Mouse (Mus musculus) fat pad, adult 2 months (tissue): ENCODE measurements around the gene Olfr726.

Experiments used
- DNase-seq: peaks from one replicate; pipeline ENCODE4 v3.0.0-alpha.2; 2011; ENCODE audit warnings: low read depth, low spot score; ENCODE audit errors: extremely low read depth

Olfr726 gene

DNA sequence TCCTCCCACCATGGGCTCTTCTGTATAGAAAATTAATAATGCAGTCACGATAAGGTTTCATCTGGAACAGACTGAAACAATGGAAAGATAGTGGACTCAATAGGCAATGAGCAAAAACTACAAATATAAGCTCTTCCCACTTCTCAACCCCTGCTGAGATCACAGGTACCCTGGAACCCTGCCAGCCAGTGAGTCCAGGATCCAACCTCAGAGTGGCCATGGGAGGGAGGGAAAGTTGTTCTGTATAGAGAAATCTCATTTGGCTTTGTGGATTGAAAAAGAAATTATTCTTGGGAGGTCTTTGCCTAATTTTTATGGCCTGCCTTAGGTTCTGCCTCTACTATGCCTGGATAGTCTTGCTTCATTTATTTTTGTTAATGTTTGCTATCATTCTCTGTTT, at the start of gene Olfr726:
Olfr726 (minus strand) TSS at position 101 of the 400 bp plus-strand sequence.
- DNase-seq = no peak

DNA sequence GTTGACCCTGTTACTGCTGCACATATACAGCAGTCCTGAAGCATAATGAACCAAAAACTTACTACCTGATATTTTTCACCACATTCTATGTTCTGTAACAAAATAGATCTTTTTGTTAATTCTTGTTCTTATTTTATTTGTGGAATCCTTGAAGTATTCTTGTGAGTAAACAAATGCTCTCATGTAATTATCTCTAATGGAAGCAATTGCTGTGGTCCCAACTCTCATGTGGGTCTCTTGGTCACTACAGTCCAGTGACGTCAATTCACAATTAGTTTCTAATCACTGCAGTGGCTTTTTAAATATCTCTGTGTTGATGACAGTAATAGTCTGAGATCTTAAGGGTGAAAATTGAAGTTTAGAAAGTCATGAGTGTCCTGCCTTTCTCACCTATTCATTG, 32.1 kb upstream of the Olfr726 start, which contains the start of gene Olfr727:
Olfr727 (plus strand) TSS at position 301 of the 400 bp plus-strand sequence.
- DNase-seq = no peak

DNA sequence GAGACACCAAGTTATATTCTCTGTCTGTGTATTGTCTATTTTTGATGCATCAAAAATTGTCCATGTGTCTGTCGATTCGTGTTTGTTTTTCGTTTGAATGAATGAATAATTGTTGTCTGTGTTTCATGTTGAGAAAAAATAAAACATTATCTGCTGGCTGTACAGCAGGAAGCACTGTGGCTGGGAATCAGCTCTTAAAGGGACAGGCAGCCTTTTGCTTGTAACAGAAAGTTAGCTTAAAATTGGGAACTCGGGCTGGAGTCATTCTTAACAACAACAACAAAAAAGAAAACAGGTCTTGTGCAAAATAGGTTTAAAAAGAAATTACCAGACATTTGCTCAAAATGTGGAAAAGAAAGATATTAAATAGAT, 28.0 kb downstream of the Olfr726 start:
- no peak for DNase-seq

GRCm38 (mm10) chr14:50061955-50062732, 28.6 kb downstream of the Olfr726 start:
- no peak for DNase-seq

DNA sequence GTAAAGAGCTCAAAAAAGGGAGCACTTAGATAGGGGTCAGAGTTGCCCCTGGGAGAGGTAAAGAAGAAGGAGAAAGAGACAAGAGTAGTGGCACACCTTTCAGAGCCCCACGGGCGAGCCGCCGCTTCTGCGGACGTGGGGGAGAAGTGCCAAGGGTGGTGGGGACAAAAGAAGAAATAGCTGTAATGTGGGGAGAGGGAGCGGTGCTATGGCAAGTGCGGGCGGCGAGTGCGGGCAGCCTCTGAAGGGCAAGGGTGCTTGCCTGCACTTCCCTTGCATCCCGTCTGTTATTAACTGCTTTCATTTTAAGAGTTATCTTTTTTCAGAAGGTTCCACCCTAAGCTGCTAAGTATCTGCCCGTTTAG, 29.2 kb downstream of the Olfr726 start:
- DNase-seq = no peak

DNA sequence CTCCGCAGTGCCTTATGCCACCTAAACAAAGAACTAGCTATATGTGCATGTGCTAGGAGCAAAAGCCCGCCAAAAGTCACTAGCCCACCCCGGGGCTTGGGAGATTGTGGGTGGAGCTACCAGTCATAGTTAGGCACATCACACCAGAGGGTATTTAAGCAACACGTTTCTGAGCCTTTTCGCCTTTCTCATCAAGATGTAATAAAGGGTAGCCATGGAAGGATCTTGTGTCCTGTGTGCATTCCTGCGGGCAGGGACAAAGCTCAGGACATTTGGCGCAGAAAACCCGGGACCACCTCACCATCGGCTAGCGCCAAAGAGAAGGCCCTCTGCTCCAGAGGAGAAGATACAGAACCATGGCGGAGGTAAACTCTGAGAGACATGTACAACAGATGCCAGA, 29.6 kb downstream of the Olfr726 start:
- DNase-seq = no peak

DNA sequence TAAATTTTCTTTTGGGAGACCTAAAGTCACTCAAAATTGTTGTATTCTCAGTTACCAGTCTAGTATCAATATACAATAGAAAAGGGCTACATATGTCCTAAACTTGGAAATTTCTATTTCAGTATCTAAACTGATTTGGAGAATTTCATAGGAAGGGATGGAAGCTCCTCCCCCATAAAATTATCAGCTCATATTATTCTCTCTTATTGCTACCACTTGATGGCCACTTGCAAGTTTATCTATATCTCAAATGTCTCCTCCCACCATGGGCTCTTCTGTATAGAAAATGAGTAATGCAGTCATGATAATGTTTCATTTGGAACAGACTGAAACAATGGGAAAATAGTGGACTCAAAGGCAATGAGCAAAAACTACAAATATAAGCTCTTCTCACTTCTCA, 50.5 kb downstream of the Olfr726 start, which contains the start of gene Olfr725:
Olfr725 (minus strand) TSS at position 101 of the 400 bp plus-strand sequence.
- DNase-seq = no peak
